Mouse (Mus musculus) monocyte, adult 5-6 weeks (primary cell): ENCODE results near the gene Elf2. TPM values are rescaled to one million over a fixed set of nuclear protein-coding genes. Genes with fewer than 3 reads are reported as not detected.
A peak's percentile ranks its signal among the peaks of the same experiment; 100 is the strongest.

Experiments used
- ATAC-seq: fragments of 153-309, 156-312 bp; replicated peaks from 2 replicates; pipeline ENCODE4 v1.8.0; 2017; ENCODE audit warnings: mild to moderate bottlenecking; ENCODE audit not compliant: low TSS enrichment, insufficient number of reproducible peaks, severe bottlenecking, poor library complexity, low FRiP score
- total RNA-seq: library from RNA; stranded (forward); fragments of 200-1000, 200-491, 200-594 nt; gene quantifications from 3 replicates; pipeline ENCODE4 v1.2.3, GENCODE M21; 2017

Elf2 gene
- total RNA-seq = 183 to 185 TPM (median 183 TPM) in 3 replicates

DNA sequence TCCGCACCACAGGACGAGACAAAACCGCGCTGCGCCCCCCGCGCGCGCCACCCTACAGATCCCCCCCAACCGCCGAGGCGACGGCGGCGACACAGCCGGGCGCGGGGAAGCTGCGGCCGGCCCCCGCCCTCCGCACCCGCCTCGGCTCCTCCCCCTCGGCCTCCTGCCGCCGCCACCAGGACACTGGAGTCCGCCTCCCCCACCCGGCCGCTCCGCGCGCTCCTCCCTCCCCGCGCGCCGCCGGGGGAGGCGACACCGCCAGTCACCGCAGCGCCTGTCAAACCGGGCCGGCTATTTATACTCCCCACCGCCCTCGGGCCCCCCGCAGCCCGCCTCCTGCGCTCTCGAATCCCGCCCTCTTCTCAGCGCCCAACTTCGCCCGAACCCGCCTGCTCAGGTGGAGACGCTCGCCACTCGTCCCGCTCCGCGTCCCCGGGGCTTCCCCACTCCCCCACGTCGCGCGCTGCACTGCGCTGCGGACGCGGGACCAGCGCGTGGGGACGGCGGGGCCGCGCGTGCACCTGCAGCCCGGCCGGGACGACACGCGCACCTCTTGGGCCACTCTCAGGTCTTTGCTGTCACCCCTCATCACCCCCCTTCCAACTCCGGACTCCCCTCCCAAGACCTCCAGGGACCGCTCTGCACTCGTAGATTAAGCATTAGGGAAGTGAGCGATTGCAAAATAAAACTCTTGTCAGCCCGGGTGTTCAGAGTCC, at the start of gene Elf2:
Elf2 (minus strand) TSS at position 112 of the 716 bp plus-strand sequence.
- ATAC-seq = peak; percentile 65

DNA sequence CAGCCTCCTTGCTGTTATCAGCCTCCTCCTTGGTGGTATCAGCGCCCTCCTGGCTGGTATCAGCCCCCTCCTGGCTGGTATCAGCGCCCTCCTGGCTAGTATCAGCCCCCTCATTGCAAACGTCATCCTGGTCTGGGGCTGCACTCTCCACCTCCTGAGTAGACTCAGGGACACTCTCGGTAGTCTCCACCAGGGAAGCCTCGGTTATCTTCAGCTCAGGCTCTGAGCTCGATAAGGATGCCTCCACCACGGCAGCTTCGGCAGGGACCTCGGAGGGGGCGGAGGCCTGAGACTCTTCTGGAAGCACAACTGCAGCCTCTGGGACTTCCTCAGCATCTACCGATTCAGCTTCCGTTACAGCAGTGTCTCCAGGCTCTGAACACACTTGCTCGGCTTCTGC, 48.4 kb upstream of the Elf2 start:
- ATAC-seq = 0 out of 2 replicates have a peak, but pooled peaks have one; percentile 40

DNA sequence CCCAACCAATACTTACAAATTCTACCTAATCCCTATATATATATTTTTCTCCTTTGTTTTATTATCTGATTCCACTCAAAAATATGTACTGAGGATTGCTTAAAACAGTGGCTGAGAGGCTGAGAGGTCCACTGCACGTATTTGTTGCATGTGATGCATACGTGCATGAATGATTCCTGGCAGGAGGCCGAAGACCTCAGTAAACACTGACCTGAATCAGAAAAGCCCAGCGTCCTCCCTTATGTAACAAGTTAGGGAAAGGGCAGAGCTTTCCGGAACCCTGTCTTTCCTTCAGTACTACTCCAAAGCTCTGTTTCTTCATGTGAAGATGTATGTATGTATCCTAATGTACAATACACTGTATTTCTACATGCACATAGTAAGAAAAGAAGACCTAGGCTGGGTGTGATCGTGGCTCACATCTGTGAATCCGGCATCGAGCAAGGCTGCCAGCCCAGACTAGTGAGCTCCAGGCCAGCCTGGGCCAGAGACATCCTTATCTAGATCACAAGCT, 47.5 kb upstream of the Elf2 start:
- ATAC-seq = no peak

DNA sequence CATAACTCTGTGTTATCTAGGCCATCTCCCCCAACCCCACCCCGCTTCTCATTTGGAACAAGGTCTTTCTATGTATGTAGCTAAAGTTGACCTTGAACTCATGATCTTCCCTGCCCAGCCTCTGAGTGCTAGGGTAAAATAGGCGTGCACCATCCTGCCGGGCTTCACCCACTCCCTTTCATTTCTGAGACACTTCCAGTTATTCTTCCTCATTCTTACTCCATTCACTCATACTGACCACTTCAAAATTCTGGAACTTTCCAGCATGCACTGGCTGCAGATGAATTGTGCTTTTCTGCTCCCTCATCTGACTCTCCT, 46.6 kb upstream of the Elf2 start:
- no peak for ATAC-seq

DNA sequence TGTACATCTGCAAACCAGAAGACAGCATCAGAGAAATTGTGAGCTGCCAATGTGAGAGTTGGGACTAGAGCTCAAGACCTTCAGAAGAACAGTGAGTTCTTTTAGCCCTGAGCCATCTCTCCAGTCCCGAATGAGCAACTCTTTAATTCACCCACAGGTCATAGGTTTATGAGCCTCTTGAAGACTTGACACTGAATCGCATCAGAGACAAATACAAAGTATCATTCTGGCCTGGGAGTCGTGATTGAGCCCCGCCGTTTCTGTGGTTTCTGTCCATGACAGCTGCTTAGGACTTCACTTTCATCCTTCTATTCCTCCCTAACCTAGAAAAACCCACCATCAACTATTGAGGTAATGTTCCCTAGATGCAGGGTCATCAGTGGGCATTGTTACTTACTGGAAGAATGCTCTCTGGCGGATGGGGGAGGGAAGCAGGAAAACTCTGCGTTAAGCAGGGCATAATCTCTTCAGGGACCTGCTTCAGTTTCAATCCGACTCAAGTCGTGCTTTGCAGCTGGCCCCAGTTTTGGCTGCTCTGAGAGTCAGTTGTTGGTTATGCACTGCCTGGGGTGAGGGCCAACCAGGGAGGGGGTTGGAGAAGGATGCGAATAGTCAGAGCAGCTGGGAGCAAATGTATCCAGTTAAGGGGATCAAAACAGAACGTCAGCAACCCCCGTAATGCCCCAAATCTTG, 46.1 kb upstream of the Elf2 start:
- ATAC-seq = no peak

DNA sequence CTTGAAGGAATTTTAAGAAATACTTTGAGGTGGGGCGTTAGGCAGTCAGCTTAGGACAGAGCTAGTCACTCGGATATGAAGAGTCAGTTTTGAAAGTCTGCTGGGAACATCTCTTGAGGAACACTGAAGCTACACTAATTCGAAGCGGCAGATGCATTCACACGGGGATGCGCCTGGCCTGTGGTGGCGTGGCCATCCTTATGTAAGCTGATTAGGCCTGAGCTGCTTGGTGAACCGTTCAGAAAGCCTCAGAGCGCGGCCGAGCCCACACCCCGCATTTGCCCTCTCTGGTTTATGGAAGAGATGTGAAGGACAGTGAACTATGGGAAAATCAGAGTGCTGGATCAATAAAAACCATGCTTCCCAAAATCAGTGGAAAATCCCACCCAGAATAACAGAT, 42.9 kb upstream of the Elf2 start:
- ATAC-seq = no peak

DNA sequence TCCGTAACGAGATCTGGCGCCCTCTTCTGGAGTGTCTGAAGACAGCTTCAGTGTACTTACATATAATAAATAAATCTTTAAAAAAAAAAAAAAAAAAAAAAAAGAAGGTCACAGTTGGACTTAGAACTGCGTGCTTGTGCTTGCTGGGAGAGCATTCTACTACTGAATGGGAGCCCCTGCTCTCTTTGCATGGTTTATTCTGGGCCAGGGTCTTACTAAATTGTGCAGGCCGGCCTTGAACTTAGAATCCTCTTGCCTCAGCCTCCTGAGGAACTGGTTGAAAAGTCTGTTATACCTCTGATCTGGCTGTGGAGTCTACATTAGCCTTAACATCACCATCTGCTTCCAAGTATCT, 40.2 kb upstream of the Elf2 start:
- ATAC-seq = no peak

DNA sequence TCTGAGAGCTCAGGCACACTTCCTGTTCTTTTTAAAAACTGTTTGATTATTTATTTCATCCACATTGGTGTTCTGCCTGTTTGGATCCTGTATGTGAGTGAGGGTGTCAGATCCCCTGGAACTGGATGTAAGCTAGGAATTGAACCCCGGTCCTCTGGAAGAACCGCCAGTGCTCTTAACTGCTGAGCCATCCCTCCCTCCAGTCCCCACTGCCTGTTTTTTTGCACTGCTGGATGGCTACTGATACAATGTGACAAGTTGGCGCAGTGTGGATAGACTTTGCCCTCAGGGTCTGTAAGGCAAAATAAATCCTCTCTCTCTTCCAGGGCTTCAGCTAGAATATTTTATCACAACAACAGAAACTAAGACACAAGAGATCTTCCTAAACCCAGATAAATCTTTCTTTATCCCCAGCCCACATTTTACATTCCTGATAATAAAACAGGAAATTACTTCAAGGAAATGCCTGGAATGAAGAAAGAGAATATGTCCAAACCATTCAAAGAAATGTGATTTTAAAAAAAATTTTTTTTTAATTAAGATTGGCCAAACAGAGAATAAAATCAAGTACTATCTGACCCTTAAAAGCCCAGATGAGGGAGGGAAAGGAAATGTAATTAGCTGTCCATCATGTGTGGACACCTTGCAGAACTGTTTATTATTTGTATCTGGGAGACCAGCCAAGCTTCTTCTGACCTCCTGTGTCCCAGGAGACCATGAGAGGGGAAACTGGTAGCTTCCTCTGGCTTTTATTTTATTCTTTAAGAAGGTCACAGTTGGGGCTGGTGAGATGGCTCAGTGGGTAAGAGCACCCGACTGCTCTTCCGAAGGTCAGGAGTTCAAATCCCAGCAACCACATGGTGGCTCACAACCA, 39.6 kb upstream of the Elf2 start:
- ATAC-seq = no peak

DNA sequence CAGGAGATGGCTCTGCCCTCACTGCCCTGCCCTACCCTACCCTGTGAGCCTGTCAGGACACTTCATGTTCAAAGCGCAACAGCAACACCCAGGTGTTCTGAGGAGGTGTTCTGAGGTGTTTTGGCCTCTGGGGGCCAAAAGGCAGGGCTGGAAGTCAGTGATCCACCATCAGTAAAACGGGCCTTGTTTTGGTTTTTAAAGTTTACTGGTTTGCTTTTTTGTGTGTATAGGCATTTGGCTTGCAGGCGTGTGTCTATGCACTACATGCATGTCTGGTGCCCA, 38.1 kb upstream of the Elf2 start:
- 0 out of 2 replicates have a peak, but pooled peaks have one; percentile 8 for ATAC-seq

DNA sequence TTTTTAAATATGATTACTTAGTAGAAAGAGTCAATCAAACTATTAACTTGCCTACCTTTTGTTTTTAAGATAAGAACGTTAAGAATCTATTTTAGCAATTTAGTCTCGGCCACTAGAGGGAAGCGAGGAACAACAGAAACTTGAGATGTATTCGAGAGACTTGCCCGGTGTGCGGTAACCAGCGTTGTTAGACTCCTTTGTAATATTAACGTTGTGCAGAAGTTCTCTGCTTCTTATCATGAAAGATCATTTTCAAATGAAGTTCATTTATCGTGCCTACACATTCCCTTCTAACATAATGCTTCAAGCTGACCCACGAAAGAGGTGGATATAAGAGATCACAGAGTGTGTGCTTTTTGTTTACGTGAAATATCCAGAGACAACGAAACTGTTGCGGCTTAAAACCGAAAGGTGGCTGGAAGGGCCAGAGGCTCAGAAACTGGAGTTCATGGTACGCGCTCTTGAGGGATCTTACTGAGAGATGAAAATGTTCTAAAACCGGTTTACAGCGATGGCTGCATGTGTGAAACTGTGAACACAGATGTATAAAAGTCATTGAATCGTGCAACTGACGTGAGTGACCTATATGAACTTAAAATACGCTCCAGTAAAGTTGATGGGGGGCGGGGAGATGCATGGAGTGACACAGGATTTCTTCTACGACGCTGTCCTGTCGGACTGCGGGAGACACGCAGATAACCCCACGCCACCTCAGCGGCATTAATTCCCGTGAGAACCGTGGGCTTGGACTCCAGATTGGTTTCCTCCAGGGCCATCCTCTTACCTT, 37.6 kb upstream of the Elf2 start:
- 0 out of 2 replicates have a peak, but pooled peaks have one; percentile 8 for ATAC-seq

DNA sequence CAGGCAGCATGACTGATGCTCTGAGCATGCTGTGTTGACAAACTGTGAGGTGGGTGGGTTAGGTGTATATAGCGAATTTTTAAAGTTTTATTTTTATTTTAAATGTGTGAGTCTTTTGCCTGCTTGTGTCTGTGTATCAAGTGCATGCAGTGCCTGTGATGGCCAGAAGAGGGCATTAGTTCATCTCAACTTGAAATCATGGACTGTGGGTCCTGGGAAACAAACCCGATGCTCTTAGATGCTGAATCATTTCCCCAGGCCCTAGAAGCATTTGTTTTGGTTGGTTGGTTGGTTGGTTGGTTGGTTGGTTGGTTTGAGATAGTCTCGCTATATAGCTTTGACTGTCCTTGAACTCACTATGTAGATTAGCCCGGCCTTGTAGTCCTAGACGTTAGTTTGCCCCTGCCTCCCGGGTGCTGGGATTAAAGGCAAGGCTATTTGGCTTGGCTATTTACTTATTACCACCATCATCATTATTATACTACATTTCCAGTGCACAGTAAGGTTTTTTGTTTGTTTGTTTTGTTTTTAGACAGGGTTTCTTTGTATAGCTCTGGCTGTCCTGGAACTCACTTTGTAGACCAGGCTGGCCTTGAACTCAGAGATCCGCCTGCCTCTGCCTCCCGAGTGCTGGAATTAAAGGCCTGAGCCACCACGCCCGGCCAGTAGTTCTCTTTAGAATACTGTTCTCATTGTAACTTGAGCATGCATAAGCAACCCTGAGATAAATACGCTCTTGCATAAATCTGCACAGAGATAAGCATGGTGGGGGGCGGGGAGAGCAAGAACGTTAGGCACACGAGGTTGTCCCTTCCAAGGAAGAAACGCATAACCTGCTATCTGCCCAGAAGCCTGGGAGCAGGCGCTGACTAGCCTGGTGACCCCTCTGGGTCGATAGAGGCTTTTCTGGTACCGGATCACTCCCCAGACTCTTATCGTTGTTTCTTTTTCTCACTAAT, 35.1 kb upstream of the Elf2 start:
- ATAC-seq = peak; percentile 75

DNA sequence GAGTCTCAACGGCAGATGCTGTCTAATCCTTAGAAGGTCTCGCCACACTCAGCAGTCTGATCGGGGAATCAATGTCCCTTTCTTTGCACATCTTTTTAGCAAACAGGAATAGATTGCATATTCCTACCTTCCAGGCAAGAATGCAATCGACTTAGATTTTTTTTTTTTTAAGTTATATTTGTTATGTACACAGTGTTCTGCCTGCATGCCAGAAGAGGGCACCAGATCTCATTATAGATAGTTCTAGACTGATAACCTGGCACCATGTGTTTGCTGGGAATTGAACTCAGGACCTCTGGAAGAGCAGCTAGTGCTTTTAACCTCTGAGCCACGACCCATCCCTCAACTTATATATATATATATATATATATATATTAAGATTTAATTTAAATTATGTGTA, 33.1 kb upstream of the Elf2 start:
- no peak for ATAC-seq

DNA sequence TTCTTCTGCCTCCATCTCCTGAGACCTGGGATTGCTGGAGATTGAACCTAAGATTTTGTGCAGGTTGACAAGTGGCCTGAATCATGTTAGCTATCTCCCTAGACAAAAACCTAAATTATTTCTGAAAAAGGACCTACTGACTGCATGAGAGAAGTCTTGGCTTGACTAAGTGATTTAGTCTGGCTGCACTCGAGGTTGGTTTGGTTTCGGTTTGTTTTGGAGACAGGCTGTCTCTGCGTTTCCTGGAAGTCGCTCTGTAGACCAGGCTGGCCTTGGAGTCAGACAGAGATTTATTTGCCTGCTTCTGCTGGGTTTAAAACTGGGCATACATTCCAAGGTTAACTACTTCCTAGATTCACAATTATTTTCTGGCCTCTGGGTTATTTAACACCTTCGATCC, 32.4 kb upstream of the Elf2 start:
- ATAC-seq = no peak

DNA sequence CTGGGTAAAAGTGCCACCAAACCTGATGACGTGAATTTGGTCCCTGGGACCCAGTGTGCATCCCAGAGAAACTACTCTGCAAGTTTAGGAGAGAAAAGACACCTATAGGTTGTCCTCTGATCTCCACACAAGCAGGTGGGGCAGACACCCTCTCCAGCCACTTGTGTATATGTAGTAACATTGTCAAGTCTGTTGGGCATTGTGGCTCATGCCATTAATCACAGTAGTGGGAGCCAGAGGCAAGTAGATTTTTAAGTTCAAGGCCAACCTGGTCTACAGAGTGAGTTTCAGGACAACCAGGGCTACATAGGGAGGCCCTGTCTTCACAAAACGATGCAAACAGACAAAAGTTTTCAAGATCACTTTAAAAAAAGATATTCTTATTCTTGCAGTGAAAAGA, 31.4 kb upstream of the Elf2 start:
- no peak for ATAC-seq

DNA sequence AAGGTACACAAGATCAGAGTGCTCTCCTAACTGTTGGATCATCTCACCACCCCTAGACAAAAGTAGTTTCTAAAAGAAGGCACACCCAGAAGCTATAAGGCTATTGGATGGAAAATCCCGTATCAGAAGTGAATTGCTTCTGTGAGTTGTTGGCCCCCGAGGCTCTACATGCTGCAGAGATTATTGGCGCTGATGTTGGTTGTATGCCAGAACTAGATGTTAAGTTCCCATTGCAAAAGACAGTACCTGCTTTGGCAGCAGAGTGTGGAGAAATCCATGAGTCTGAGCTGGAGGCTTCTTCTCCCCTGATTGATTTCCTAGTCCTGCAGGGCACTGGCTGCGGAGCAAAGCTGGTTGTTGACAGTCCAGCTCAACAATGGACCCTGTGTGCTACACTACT, 27.5 kb upstream of the Elf2 start:
- no peak for ATAC-seq

DNA sequence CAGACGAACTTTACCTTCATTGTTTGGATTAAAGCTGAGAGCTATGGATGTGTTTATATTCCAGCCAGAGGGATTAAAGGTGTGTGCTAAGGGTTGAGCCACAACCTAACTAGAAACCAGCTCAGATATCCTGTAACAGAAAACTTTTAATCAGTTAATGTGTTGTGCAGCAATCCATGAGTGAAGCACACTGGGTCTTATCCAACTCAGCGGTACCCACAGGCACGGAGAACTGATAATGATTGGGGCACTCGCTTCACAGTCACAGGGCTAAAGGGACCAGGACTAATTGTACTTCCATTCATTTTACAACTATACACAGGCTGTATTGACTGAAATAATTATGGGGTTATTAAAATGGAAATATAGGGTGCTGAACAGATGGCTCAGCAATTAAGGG, 26.5 kb upstream of the Elf2 start:
- ATAC-seq = no peak

DNA sequence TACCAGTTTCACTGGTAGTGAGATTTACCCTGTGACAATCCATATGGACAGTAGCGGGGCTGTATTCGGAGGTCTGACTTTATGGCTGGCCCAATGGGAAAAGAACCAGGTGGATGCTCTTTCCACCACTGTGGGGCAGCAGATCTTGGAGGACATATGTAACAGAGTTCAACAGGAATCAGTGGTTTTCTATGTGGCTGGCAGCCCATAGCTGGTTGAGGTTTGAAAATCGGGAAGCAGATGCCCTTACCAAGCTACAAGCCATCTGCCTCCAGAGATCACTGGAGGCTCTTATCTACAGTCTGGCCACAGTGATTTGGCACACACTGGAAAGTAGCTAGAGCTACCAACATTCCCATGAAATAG, 25.0 kb upstream of the Elf2 start:
- ATAC-seq = no peak
